29 mouse cellular contexts compared by ENCODE assay signal in the genomic region with DNA sequence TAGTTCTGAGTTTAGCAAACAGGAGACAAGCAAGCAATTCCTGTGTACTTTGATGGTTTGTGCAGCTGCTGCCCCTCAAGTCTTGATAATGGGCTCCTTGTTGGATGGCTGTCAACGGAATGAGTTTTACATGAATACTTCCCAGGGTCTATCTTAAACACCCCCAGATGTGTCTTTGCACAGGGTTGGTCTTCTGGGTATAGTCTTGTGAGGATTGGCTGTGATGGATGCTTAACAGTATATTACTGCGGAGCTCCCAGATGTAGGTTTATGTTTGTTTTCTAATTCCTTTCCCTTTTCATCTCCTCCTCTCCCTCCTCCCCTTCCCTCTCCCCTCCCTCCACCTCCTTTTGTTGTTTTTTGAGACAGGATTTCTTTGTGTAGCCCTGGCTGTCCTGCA. TPM values are rescaled to one million over a fixed set of nuclear protein-coding genes. Genes with fewer than 3 reads are reported as not detected.
DNase-seq lines count a peak whose midpoint lies in the region; ATAC-seq and TF ChIP-seq lines count a peak whose summit lies in the region.
"Had no signal": no experiment of that assay in that cellular context is flagged by ENCODE, and none has a peak within 500 bp of the region (broad histone marks: within the 10 kb centered on the region; RNA-seq: fewer than 3 reads in every experiment).

No protein-coding gene starts in this region.

- H3K4me3 ChIP-seq in embryonic facial prominence, embryonic 14.5 days (ENCODE audit: low read depth, low read length), result no peak overlapping the region
- H3K4me3 ChIP-seq in embryonic facial prominence, embryonic 10.5 days, result no peak overlapping the region
- H3K4me3 ChIP-seq in midbrain, postnatal 0 days (ENCODE audit: low read depth, low read length), result no peak overlapping the region
- no peak overlapping the region for H3K4me3 ChIP-seq in midbrain, embryonic 11.5 days (ENCODE audit: low read depth, low read length)
- H3K4me3 ChIP-seq in limb, embryonic 14.5 days (replicated peaks; ENCODE audit: low read length), result no peak overlapping the region
- H3K4me3 ChIP-seq in neural tube, embryonic 15.5 days (replicated peaks), result no peak overlapping the region
- no peak overlapping the region for H3K4me3 ChIP-seq in heart, embryonic 12.5 days
- H3K4me3 ChIP-seq: embryonic facial prominence, embryonic 13.5 days; forebrain, embryonic 10.5 days; forebrain, embryonic 13.5 days; gastrocnemius, adult 2 months; heart, embryonic 13.5 days; hindbrain, embryonic 15.5 days; intestine, embryonic 15.5 days had no signal

- ATAC-seq in embryonic facial prominence, embryonic 14.5 days (ENCODE audit: low read depth), result no peak
- no peak for ATAC-seq in midbrain, postnatal 0 days (ENCODE audit: low FRiP score)
- no peak for ATAC-seq in midbrain, embryonic 11.5 days (ENCODE audit: low FRiP score)
- peak; percentile 50; the same call in 1 of the 2 replicates for ATAC-seq in limb, embryonic 14.5 days (ENCODE audit: low FRiP score, low read depth)
- peak; percentile 87 for ATAC-seq in neural tube, embryonic 15.5 days (ENCODE audit: low FRiP score)
- ATAC-seq in heart, embryonic 12.5 days (ENCODE audit: insufficient number of reproducible peaks, low FRiP score), result no peak
- ATAC-seq: forebrain, embryonic 13.5 days; forebrain, embryonic 16.5 days; intestine, embryonic 15.5 days; Patski had no signal

- no peak for TF ChIP-seq POLR2A in limb, embryonic 14.5 days (IDR thresholded peaks at IDR 0.05; ENCODE audit: borderline replicate concordance, extremely low read depth, insufficient read depth, insufficient read length)

- 25% methylated on average over 2 of the region's 2 CpGs for WGBS in embryonic facial prominence, embryonic 14.5 days
- WGBS in embryonic facial prominence, embryonic 10.5 days, result 50% methylated on average over 2 of the region's 2 CpGs
- 68% methylated on average over 2 of the region's 2 CpGs for WGBS in midbrain, postnatal 0 days
- WGBS in midbrain, embryonic 11.5 days, result 68% methylated on average over 2 of the region's 2 CpGs
- 27% methylated on average over 2 of the region's 2 CpGs for WGBS in limb, embryonic 14.5 days
- WGBS in neural tube, embryonic 15.5 days, result 49% methylated on average over 2 of the region's 2 CpGs
- WGBS in heart, embryonic 12.5 days, result 54% methylated on average over 2 of the region's 2 CpGs

- no peaks in the 10 kb centered on the region for H3K9me3 ChIP-seq in embryonic facial prominence, embryonic 14.5 days (ENCODE audit: control insufficient read depth, low read length)
- H3K9me3 ChIP-seq in embryonic facial prominence, embryonic 10.5 days, result no peaks in the 10 kb centered on the region
- H3K9me3 ChIP-seq in midbrain, postnatal 0 days (ENCODE audit: low read length), result no peaks in the 10 kb centered on the region
- no peaks in the 10 kb centered on the region for H3K9me3 ChIP-seq in midbrain, embryonic 11.5 days (ENCODE audit: control insufficient read depth, low read length)
- H3K9me3 ChIP-seq in limb, embryonic 14.5 days (ENCODE audit: control insufficient read depth, low read length), result no peaks in the 10 kb centered on the region
- H3K9me3 ChIP-seq in neural tube, embryonic 15.5 days (replicated peaks), result no peaks in the 10 kb centered on the region
- H3K9me3 ChIP-seq in heart, embryonic 12.5 days (replicated peaks), result no peaks in the 10 kb centered on the region
- H3K9me3 ChIP-seq: embryonic facial prominence, embryonic 13.5 days; forebrain, embryonic 10.5 days; forebrain, embryonic 13.5 days; G1E; heart, embryonic 13.5 days; hindbrain, embryonic 15.5 days; intestine, embryonic 15.5 days had no signal

- no peak overlapping the region for H3K4me2 ChIP-seq in embryonic facial prominence, embryonic 14.5 days (ENCODE audit: low read depth, low read length)
- H3K4me2 ChIP-seq in midbrain, postnatal 0 days (ENCODE audit: low read depth, low read length, poor library complexity, severe bottlenecking), result no peak overlapping the region
- no peak overlapping the region for H3K4me2 ChIP-seq in midbrain, embryonic 11.5 days
- H3K4me2 ChIP-seq in limb, embryonic 14.5 days (replicated peaks; ENCODE audit: low read depth, low read length, severe bottlenecking), result no peak overlapping the region
- H3K4me2 ChIP-seq in neural tube, embryonic 15.5 days, result no peak overlapping the region
- H3K4me2 ChIP-seq in heart, embryonic 12.5 days, result no peak overlapping the region
- H3K4me2 ChIP-seq: embryonic facial prominence, embryonic 13.5 days; forebrain, embryonic 13.5 days; heart, embryonic 13.5 days; hindbrain, embryonic 15.5 days; intestine, embryonic 15.5 days had no signal

- no peaks in the 10 kb centered on the region for H3K36me3 ChIP-seq in embryonic facial prominence, embryonic 14.5 days (ENCODE audit: control insufficient read depth, insufficient read depth, low read length)
- peaks cover 3% of the 10 kb centered on the region; the same call in 1 of the 2 replicates for H3K36me3 ChIP-seq in embryonic facial prominence, embryonic 10.5 days (replicated peaks)
- no peaks in the 10 kb centered on the region for H3K36me3 ChIP-seq in midbrain, postnatal 0 days (ENCODE audit: insufficient read depth, low read length)
- H3K36me3 ChIP-seq in midbrain, embryonic 11.5 days (ENCODE audit: control insufficient read depth, insufficient read depth, low read length), result no peaks in the 10 kb centered on the region
- no peaks in the 10 kb centered on the region for H3K36me3 ChIP-seq in limb, embryonic 14.5 days (ENCODE audit: control insufficient read depth, insufficient read depth, low read length)
- H3K36me3 ChIP-seq in neural tube, embryonic 15.5 days, result no peaks in the 10 kb centered on the region
- H3K36me3 ChIP-seq in heart, embryonic 12.5 days, result no peaks in the 10 kb centered on the region
- H3K36me3 ChIP-seq: embryonic facial prominence, embryonic 13.5 days; forebrain, embryonic 10.5 days; G1E; heart, embryonic 13.5 days; hindbrain, embryonic 15.5 days; intestine, embryonic 15.5 days had no signal

- H3K9ac ChIP-seq in embryonic facial prominence, embryonic 14.5 days (ENCODE audit: low read depth, low read length), result no peak overlapping the region
- no peak overlapping the region for H3K9ac ChIP-seq in midbrain, postnatal 0 days (replicated peaks; ENCODE audit: low read length, poor library complexity, severe bottlenecking)
- no peak overlapping the region for H3K9ac ChIP-seq in midbrain, embryonic 11.5 days (ENCODE audit: low read length)
- H3K9ac ChIP-seq in limb, embryonic 14.5 days (ENCODE audit: low read depth, low read length, severe bottlenecking), result no peak overlapping the region
- no peak overlapping the region for H3K9ac ChIP-seq in neural tube, embryonic 15.5 days (replicated peaks)
- H3K9ac ChIP-seq in heart, embryonic 12.5 days, result no peak overlapping the region
- H3K9ac ChIP-seq: embryonic facial prominence, embryonic 13.5 days; forebrain, embryonic 13.5 days; heart, embryonic 13.5 days; hindbrain, embryonic 15.5 days; intestine, embryonic 15.5 days had no signal

- no peak overlapping the region for H3K27ac ChIP-seq in embryonic facial prominence, embryonic 14.5 days (replicated peaks; ENCODE audit: low read depth, low read length)
- no peak overlapping the region for H3K27ac ChIP-seq in embryonic facial prominence, embryonic 10.5 days (replicated peaks)
- no peak overlapping the region for H3K27ac ChIP-seq in midbrain, postnatal 0 days (ENCODE audit: low read depth, low read length)
- H3K27ac ChIP-seq in midbrain, embryonic 11.5 days (ENCODE audit: low read depth, low read length), result no peak overlapping the region
- no peak overlapping the region for H3K27ac ChIP-seq in limb, embryonic 14.5 days (replicated peaks; ENCODE audit: low read depth, low read length)
- H3K27ac ChIP-seq in neural tube, embryonic 15.5 days (replicated peaks), result no peak overlapping the region
- no peak overlapping the region for H3K27ac ChIP-seq in heart, embryonic 12.5 days (ENCODE audit: poor library complexity, severe bottlenecking)
- H3K27ac ChIP-seq: embryonic facial prominence, embryonic 13.5 days; forebrain, embryonic 10.5 days; forebrain, embryonic 13.5 days; gastrocnemius, adult 2 months; heart, embryonic 13.5 days; hindbrain, embryonic 15.5 days; intestine, embryonic 15.5 days had no signal

- DNase-seq in embryonic facial prominence, embryonic 14.5 days (ENCODE audit: low spot score), result peak; percentile 19
- no peak for DNase-seq in embryonic facial prominence, embryonic 10.5 days (ENCODE audit: low spot score)
- DNase-seq in midbrain, postnatal 0 days (ENCODE audit: low spot score), result peak; percentile 22
- no peak for DNase-seq in midbrain, embryonic 11.5 days (ENCODE audit: low spot score, missing footprints)
- DNase-seq in limb, embryonic 14.5 days (ENCODE audit: low spot score), result peak; percentile 26
- DNase-seq in heart, adult 11 months, result no peak
- DNase-seq: adrenal gland, postnatal 10 days; adrenal gland, postnatal 36 days; B cell, adult 2 months; cerebellum, adult 18-20 months; cerebellum, adult 9-10 months; cerebellum, postnatal 14 days; gastrocnemius, adult 2 months; gastrocnemius, postnatal 14 days; heart, adult 18-20 months; heart, postnatal 14 days; heart, postnatal 4 days had no signal

- H3K27me3 ChIP-seq in embryonic facial prominence, embryonic 14.5 days (replicated peaks; ENCODE audit: control insufficient read depth, insufficient read depth, low read length), result no peaks in the 10 kb centered on the region
- no peaks in the 10 kb centered on the region for H3K27me3 ChIP-seq in embryonic facial prominence, embryonic 10.5 days (replicated peaks; ENCODE audit: low read depth, poor library complexity, severe bottlenecking)
- no peaks in the 10 kb centered on the region for H3K27me3 ChIP-seq in midbrain, postnatal 0 days (ENCODE audit: insufficient read depth, low read length)
- H3K27me3 ChIP-seq in midbrain, embryonic 11.5 days (ENCODE audit: control insufficient read depth, insufficient read depth, low read length), result no peaks in the 10 kb centered on the region
- H3K27me3 ChIP-seq in limb, embryonic 14.5 days (ENCODE audit: control insufficient read depth, insufficient read depth, low read length), result no peaks in the 10 kb centered on the region
- H3K27me3 ChIP-seq in neural tube, embryonic 15.5 days (replicated peaks), result no peaks in the 10 kb centered on the region
- H3K27me3 ChIP-seq in heart, embryonic 12.5 days (replicated peaks), result 0 out of 2 replicates have a peak, but pooled peaks cover 3% of the 10 kb centered on the region
- H3K27me3 ChIP-seq: CH12.LX; embryonic facial prominence, embryonic 13.5 days; forebrain, embryonic 13.5 days; heart, embryonic 13.5 days; hindbrain, embryonic 15.5 days; intestine, embryonic 15.5 days had no signal

- TF ChIP-seq CTCF in midbrain, postnatal 0 days (IDR thresholded peaks at IDR 0.05), result no peak

- H3K4me1 ChIP-seq in embryonic facial prominence, embryonic 14.5 days (ENCODE audit: control insufficient read depth, insufficient read depth, low read length), result no peaks in the 10 kb centered on the region
- H3K4me1 ChIP-seq in embryonic facial prominence, embryonic 10.5 days, result 0 out of 2 replicates have a peak, but pooled peaks cover 8% of the 10 kb centered on the region
- H3K4me1 ChIP-seq in midbrain, postnatal 0 days (ENCODE audit: insufficient read depth, low read length), result no peaks in the 10 kb centered on the region
- H3K4me1 ChIP-seq in midbrain, embryonic 11.5 days (ENCODE audit: control insufficient read depth, insufficient read depth, low read length), result no peaks in the 10 kb centered on the region
- no peaks in the 10 kb centered on the region for H3K4me1 ChIP-seq in limb, embryonic 14.5 days (ENCODE audit: control insufficient read depth, insufficient read depth, low read length)
- no peaks in the 10 kb centered on the region for H3K4me1 ChIP-seq in neural tube, embryonic 15.5 days
- H3K4me1 ChIP-seq in heart, embryonic 12.5 days (replicated peaks), result no peaks in the 10 kb centered on the region
- H3K4me1 ChIP-seq: embryonic facial prominence, embryonic 13.5 days; forebrain, embryonic 13.5 days; heart, embryonic 13.5 days; hindbrain, embryonic 15.5 days; intestine, embryonic 15.5 days had no signal

RNA-seq across cellular contexts. Expression of gene Tango6, which starts 10.1 kb away (rescaled TPM):
- polyA plus RNA-seq in embryonic facial prominence, embryonic 14.5 days (2014; fragmentation: Nextera tagmentation; extraction: Ambion mirVana), result 6.1 and 7.2 TPM in 2 replicates
- polyA plus RNA-seq in embryonic facial prominence, embryonic 10.5 days (2016; fragmentation: Nextera tagmentation; extraction: Ambion mirVana), result 16.3 and 16.8 TPM in 2 replicates
- 6.1 and 7.3 TPM in 2 replicates for total RNA-seq in midbrain, postnatal 0 days (2014; rRNA removed)
- 3.0 and 3.1 TPM in 2 replicates for polyA plus RNA-seq in midbrain, postnatal 0 days (2015; fragmentation: Nextera tagmentation; extraction: Ambion mirVana)
- polyA plus RNA-seq in midbrain, embryonic 11.5 days (2014; fragmentation: Nextera tagmentation; extraction: Ambion mirVana), result 6.8 and 7.0 TPM in 2 replicates
- 5.9 and 6.5 TPM in 2 replicates for polyA plus RNA-seq in limb, embryonic 14.5 days (2012; rRNA removed)
- polyA plus RNA-seq in limb, embryonic 14.5 days (2014; fragmentation: Nextera tagmentation; extraction: Ambion mirVana), result 6.5 and 7.0 TPM in 2 replicates
- 6.2 and 6.8 TPM in 2 replicates for polyA plus RNA-seq in neural tube, embryonic 15.5 days (2015; fragmentation: Nextera tagmentation; extraction: Ambion mirVana)
- polyA plus RNA-seq in heart, embryonic 12.5 days (2016; fragmentation: Nextera tagmentation; extraction: Ambion mirVana), result 8.9 and 9.1 TPM in 2 replicates

Comparison
In these comparisons a context has a peak if more than half of its experiments do, and no peak if none do; other contexts are left out.
1. DNase-seq: peak in embryonic facial prominence, embryonic 14.5 days (single experiment), midbrain, postnatal 0 days (single experiment) and limb, embryonic 14.5 days (single experiment); none in embryonic facial prominence, embryonic 10.5 days (single experiment), midbrain, embryonic 11.5 days (single experiment) and heart, adult 11 months (single experiment).
2. ATAC-seq: peak in limb, embryonic 14.5 days (single experiment) and neural tube, embryonic 15.5 days (single experiment); none in embryonic facial prominence, embryonic 14.5 days (single experiment), midbrain, postnatal 0 days (single experiment), midbrain, embryonic 11.5 days (single experiment) and heart, embryonic 12.5 days (single experiment).